Mouse (Mus musculus): ENCODE measurements around the gene Ube4a. TPM values are rescaled to one million over a fixed set of nuclear protein-coding genes. Genes with fewer than 3 reads are reported as not detected.

Gene Ube4a
- polyA plus RNA-seq, 1 experiment = 26.1 TPM

DNA sequence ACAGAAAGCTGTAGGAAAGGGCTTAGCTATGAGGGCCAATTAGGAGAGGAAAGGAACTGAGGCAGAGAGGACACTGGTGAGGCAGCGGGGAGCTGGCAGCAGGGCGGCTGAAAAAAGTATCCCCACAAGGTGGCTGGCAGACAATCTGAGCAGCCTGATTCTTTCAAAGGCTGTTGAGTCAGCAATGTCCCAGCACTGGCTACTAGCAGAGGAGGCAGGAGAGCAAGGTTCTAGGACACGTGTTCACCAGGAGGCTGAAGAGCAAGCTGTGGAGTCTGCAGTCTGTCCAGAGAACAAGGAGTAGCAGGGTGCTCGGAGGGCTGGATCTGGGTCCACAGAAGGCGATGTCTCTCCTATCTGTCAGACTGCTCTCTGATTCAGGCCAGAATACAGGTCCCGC is 33.8 kb upstream of the Ube4a start:
- H3K4me3 ChIP-seq (ENCODE audit: insufficient read depth, low read length) = no peak overlapping the region
- TF ChIP-seq POLR2A (IDR thresholded peaks at IDR 0.05; ENCODE audit: extremely low read depth, insufficient read depth, low read length) = no peak
- no peak for TF ChIP-seq CTCF (IDR thresholded peaks at IDR 0.05; ENCODE audit: extremely low read depth, insufficient read depth, low read length)
- H3K4me1 ChIP-seq (ENCODE audit: control insufficient read depth, insufficient read depth, low read length) = no peaks in the 10 kb centered on the region

GRCm38 (mm10) chr9:44998138-44998537 is 32.7 kb upstream of the Ube4a start:
- no peaks in the 10 kb centered on the region for H3K4me1 ChIP-seq (ENCODE audit: control insufficient read depth, insufficient read depth, low read length)
- TF ChIP-seq CTCF (IDR thresholded peaks at IDR 0.05; ENCODE audit: extremely low read depth, insufficient read depth, low read length) = no peak
- TF ChIP-seq POLR2A (IDR thresholded peaks at IDR 0.05; ENCODE audit: extremely low read depth, insufficient read depth, low read length) = no peak
- H3K27ac ChIP-seq (ENCODE audit: insufficient read depth, low read length) = no peak overlapping the region
- no peak overlapping the region for H3K4me3 ChIP-seq (ENCODE audit: insufficient read depth, low read length)

More for the DNA sequence above, 33.8 kb upstream of the Ube4a start:
- H3K27ac ChIP-seq (ENCODE audit: insufficient read depth, low read length) = no peak overlapping the region

DNA sequence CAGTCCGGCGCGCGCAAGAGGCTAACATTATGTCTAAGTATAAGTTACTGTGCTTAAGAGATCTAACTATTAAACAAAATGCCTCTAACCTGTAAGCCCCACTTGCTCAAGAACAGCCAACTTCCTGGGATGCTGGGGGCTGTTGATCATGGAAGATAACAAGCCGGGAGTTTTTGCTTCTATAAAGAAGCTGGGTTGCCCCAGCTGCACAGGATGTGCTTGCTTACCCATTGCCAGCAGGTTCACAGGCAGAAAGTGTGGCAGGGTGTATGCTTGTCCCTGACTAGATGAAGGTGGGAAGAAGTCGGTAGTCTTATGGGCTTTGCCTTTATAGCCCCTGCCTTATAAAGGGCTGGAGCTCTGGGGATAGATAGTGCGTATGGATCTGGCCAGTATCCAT is 31.2 kb upstream of the Ube4a start:
- H3K4me3 ChIP-seq (ENCODE audit: insufficient read depth, low read length) = no peak overlapping the region

DNA sequence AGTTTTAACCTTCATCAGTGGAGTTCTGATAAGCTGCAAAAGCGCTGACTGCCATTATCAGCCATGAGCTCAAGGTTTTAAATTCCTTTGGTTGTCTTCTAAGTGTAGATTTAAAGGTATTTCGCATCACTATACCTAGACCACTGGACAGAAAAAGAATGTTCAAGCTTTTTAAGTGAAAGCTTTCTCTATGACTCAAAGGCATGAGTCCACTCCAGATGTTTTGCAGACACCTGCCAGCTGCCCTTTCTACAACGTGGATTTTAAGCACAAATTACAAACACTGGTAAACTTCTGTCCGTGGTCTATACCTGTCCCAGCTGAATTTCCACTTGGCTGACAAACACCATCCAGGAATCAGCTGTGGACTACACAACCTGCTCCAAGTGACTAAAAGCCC is 29.6 kb upstream of the Ube4a start:
- Histone ChIP-seq H3K4me1 (ENCODE audit: control insufficient read depth, insufficient read depth, low read length) (no peaks in the 10 kb centered on the region), H3K4me3 (ENCODE audit: insufficient read depth, low read length) (no peak overlapping the region), H3K27ac (ENCODE audit: insufficient read depth, low read length) (no peak overlapping the region)
- no peak for TF ChIP-seq CTCF (IDR thresholded peaks at IDR 0.05; ENCODE audit: extremely low read depth, insufficient read depth, low read length)
- TF ChIP-seq POLR2A (IDR thresholded peaks at IDR 0.05; ENCODE audit: extremely low read depth, insufficient read depth, low read length) = no peak

More for the DNA sequence above, 31.2 kb upstream of the Ube4a start:
- H3K4me1 ChIP-seq (ENCODE audit: control insufficient read depth, insufficient read depth, low read length) = no peaks in the 10 kb centered on the region
- no peak for TF ChIP-seq POLR2A (IDR thresholded peaks at IDR 0.05; ENCODE audit: extremely low read depth, insufficient read depth, low read length)
- no peak for TF ChIP-seq CTCF (IDR thresholded peaks at IDR 0.05; ENCODE audit: extremely low read depth, insufficient read depth, low read length)
- no peak overlapping the region for H3K27ac ChIP-seq (ENCODE audit: insufficient read depth, low read length)

DNA sequence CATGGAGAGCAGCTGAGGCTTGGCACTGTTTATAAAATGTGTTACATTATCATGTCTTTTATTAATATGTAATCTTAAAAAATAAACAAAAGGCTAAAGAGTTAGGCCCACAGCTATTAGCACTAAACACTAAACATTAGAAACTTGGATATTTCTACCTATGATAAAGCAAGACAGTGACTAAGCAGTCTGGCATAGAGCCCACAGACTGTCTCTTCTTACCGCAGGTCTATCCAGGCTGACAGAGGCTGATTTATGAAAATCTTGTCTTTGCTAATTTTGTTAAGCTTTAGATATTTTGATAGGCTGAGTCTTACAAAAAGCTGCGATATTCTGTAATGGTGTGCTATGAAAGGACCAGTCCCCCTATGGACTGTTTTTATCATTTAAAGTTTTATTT is 27.9 kb upstream of the Ube4a start:
- Histone ChIP-seq H3K27ac (ENCODE audit: insufficient read depth, low read length) (no peak overlapping the region), H3K4me1 (ENCODE audit: control insufficient read depth, insufficient read depth, low read length) (no peaks in the 10 kb centered on the region), H3K4me3 (ENCODE audit: insufficient read depth, low read length) (no peak overlapping the region)
- TF ChIP-seq POLR2A (IDR thresholded peaks at IDR 0.05; ENCODE audit: extremely low read depth, insufficient read depth, low read length) = no peak

DNA sequence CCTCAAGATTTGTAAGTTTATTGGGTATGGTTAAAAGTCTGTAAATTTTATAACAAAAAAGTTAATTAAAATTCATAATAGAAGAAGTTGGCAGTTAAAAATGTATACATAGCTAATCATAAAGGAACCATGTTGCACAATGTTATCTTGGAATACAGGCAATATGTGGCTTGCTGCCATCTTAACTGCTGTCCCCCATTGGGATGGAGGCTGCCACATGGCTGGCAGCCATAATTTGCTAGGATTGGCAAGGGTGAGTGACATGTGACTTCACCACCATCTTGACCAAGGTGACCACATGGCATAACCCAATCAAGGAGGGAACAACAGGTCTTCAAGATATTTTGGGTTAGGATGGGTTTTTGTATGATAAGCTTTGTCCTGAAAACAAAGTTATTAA is 26.9 kb upstream of the Ube4a start:
- Histone ChIP-seq H3K4me1 (ENCODE audit: control insufficient read depth, insufficient read depth, low read length) (no peaks in the 10 kb centered on the region), H3K27ac (ENCODE audit: insufficient read depth, low read length) (no peak overlapping the region), H3K4me3 (ENCODE audit: insufficient read depth, low read length) (no peak overlapping the region)
- TF ChIP-seq POLR2A (IDR thresholded peaks at IDR 0.05; ENCODE audit: extremely low read depth, insufficient read depth, low read length) (no peak), CTCF (IDR thresholded peaks at IDR 0.05; ENCODE audit: extremely low read depth, insufficient read depth, low read length) (no peak)

GRCm38 (mm10) chr9:44991821-44992220 is 26.4 kb upstream of the Ube4a start:
- no peak for TF ChIP-seq POLR2A (IDR thresholded peaks at IDR 0.05; ENCODE audit: extremely low read depth, insufficient read depth, low read length)
- no peak for TF ChIP-seq CTCF (IDR thresholded peaks at IDR 0.05; ENCODE audit: extremely low read depth, insufficient read depth, low read length)
- Histone ChIP-seq H3K27ac (ENCODE audit: insufficient read depth, low read length) (no peak overlapping the region), H3K4me1 (ENCODE audit: control insufficient read depth, insufficient read depth, low read length) (no peaks in the 10 kb centered on the region), H3K4me3 (ENCODE audit: insufficient read depth, low read length) (no peak overlapping the region)

DNA sequence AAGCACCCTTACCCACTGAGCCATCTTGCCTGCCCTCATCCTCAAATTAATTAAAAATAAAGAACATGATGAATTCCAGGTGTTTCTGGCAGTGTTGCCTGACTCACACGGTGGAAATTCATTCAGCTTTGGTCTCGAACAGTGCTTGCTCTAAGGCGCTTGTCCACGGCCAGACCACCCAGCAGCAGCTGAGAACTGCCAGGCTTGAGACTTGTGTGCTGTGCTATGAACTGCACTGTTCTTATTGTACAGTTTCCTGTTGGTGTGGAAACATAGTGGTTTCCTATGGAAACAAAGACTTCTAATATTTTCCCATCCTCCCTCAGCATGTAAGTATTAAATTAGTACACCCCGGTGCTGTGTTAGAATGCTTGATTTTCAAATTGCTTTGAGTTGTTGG is 21.6 kb upstream of the Ube4a start:
- no peak for TF ChIP-seq CTCF (IDR thresholded peaks at IDR 0.05; ENCODE audit: extremely low read depth, insufficient read depth, low read length)
- TF ChIP-seq POLR2A (IDR thresholded peaks at IDR 0.05; ENCODE audit: extremely low read depth, insufficient read depth, low read length) = no peak
- Histone ChIP-seq H3K4me1 (ENCODE audit: control insufficient read depth, insufficient read depth, low read length) (no peaks in the 10 kb centered on the region), H3K4me3 (ENCODE audit: insufficient read depth, low read length) (no peak overlapping the region), H3K27ac (ENCODE audit: insufficient read depth, low read length) (no peak overlapping the region)

- no peak for TF ChIP-seq CTCF (IDR thresholded peaks at IDR 0.05; ENCODE audit: extremely low read depth, insufficient read depth, low read length)
- no peak for TF ChIP-seq POLR2A (IDR thresholded peaks at IDR 0.05; ENCODE audit: extremely low read depth, insufficient read depth, low read length)
- H3K4me3 ChIP-seq (ENCODE audit: insufficient read depth, low read length) = no peak overlapping the region
- no peaks in the 10 kb centered on the region for H3K4me1 ChIP-seq (ENCODE audit: control insufficient read depth, insufficient read depth, low read length)
- no peak overlapping the region for H3K27ac ChIP-seq (ENCODE audit: insufficient read depth, low read length)
These were observed 20.9 kb upstream of the Ube4a start for GRCm38 (mm10) chr9:44986242-44986781.

GRCm38 (mm10) chr9:44985721-44986161 is 20.3 kb upstream of the Ube4a start:
- H3K4me3 ChIP-seq (ENCODE audit: insufficient read depth, low read length) = no peak overlapping the region
- TF ChIP-seq CTCF (IDR thresholded peaks at IDR 0.05; ENCODE audit: extremely low read depth, insufficient read depth, low read length) (no peak), POLR2A (IDR thresholded peaks at IDR 0.05; ENCODE audit: extremely low read depth, insufficient read depth, low read length) (no peak)
- no peaks in the 10 kb centered on the region for H3K4me1 ChIP-seq (ENCODE audit: control insufficient read depth, insufficient read depth, low read length)
- H3K27ac ChIP-seq (ENCODE audit: insufficient read depth, low read length) = no peak overlapping the region
